Mouse (Mus musculus): ENCODE measurements around the gene Mbnl1.

- TF ChIP-seq POLR2A (IDR thresholded peaks at IDR 0.05; ENCODE audit: insufficient read depth, low read depth, low read length) (no peak), CTCF (IDR thresholded peaks at IDR 0.05; ENCODE audit: insufficient read depth, low read depth, low read length) (no peak)
These were observed 484 bp upstream of the Mbnl1 start for GRCm38 (mm10) chr3:60472011-60472680.
